Comparison of ENCODE assay signal across 19 mouse cellular contexts in the genomic region with DNA sequence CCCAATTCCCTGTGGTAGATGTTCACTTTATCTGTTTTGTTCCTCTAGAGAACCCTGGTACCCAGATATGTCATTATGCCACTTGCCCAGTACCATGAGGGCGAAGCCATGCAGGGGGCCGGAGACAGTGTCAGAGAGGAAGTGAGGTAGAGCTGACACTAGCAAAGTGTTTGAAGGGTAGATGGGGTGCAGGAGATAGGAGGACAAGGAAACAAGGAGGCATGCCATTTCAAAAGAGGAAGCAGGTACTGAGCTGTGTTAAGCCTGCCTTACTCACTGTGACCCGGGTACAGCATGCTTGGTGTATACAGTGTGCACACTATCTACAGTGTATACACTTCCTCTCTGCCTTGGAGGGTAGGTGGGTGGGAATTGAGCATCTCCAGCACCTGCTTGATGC. TPM values are rescaled to one million over a fixed set of nuclear protein-coding genes. Genes with fewer than 3 reads are reported as not detected.
DNase-seq lines count a peak whose midpoint lies in the region; ATAC-seq lines count a peak whose summit lies in the region.
"Had no signal": no experiment of that assay in that cellular context is flagged by ENCODE, and none has a peak within 500 bp of the region (broad histone marks: within the 10 kb centered on the region; RNA-seq: fewer than 3 reads in every experiment).

No protein-coding gene starts in this region.

- H3K27me3 ChIP-seq in megakaryocyte, embryonic 14.5 days (replicated peaks), result peaks cover 26% of the 10 kb centered on the region
- H3K27me3 ChIP-seq: hindbrain, embryonic 12.5 days; intestine, embryonic 15.5 days; liver, embryonic 15.5 days; neural tube, embryonic 15.5 days had no signal

- peaks cover 8% of the 10 kb centered on the region for H3K9me3 ChIP-seq in megakaryocyte, embryonic 14.5 days
- H3K9me3 ChIP-seq: intestine, embryonic 15.5 days; liver, embryonic 15.5 days; neural tube, embryonic 15.5 days had no signal

- peaks cover 4% of the 10 kb centered on the region for H3K36me3 ChIP-seq in megakaryocyte, embryonic 14.5 days (replicated peaks; ENCODE audit: low read length)
- H3K36me3 ChIP-seq: intestine, embryonic 15.5 days; liver, embryonic 15.5 days had no signal

- peak; percentile 53 for DNase-seq in layer of hippocampus, adult 9-11 months
- no peak for DNase-seq in layer of hippocampus, postnatal 25 days (ENCODE audit: extremely low spot score in 1 of 2, low spot score in 1 of 2)
- DNase-seq in A20 (ENCODE audit: low read depth, low spot score), result peak; percentile 84
- DNase-seq in kidney, postnatal 14 days, result no peak
- DNase-seq in gastrocnemius, postnatal 4 days (ENCODE audit: low spot score in 2 of 2), result no peak
- DNase-seq: adrenal gland, postnatal 25 days; cerebellum, adult 9-11 months; embryo, embryonic 11 days; gastrocnemius, adult 2 months; heart, adult 2 months; kidney, postnatal 10 days had no signal

- H3K4me1 ChIP-seq in megakaryocyte, embryonic 14.5 days, result peaks cover 19% of the 10 kb centered on the region; the same call in 1 of the 2 replicates
- H3K4me1 ChIP-seq: intestine, embryonic 15.5 days; neural tube, embryonic 15.5 days had no signal

- peak; percentile 52 for ATAC-seq in activated CD4-positive, CD25-positive, alpha-beta regulatory T cell, adult 4 months
- no peak; the same call in 1 of the 2 replicates for ATAC-seq in frontal cortex, adult (ENCODE audit: low TSS enrichment)
- ATAC-seq: forebrain, embryonic 14.5 days; intestine, embryonic 15.5 days had no signal

- H3K4me3 ChIP-seq in megakaryocyte, embryonic 14.5 days (replicated peaks), result peak overlapping the region; percentile 64
- H3K4me3 ChIP-seq: gastrocnemius, adult 2 months; heart, adult 2 months; hindbrain, embryonic 12.5 days; intestine, embryonic 15.5 days; liver, embryonic 15.5 days; neural tube, embryonic 15.5 days had no signal

RNA-seq across cellular contexts. Expression of a gene that starts 32.1 kb away (rescaled TPM):
- total RNA-seq in layer of hippocampus, postnatal 25 days (2021), result 1 to 10 TPM; 1.1 to 2.1 TPM
- not detected for polyA plus RNA-seq in activated CD4-positive, CD25-positive, alpha-beta regulatory T cell, adult 4 months (2017; shearing (Covaris generic))
- 3.4 and 9.5 TPM in 2 replicates for polyA plus RNA-seq in megakaryocyte, embryonic 14.5 days (2012; ENCODE audit: insufficient read depth, low replicate concordance)
- 10 to 100 TPM in 1 of 2 experiments, 1 to 10 TPM in 1; 9.7 to 13.9 TPM for total RNA-seq in gastrocnemius, postnatal 4 days (2021)

Comparison
In these comparisons a context has a peak if more than half of its experiments do, and no peak if none do; other contexts are left out.
1. DNase-seq: peak in layer of hippocampus, adult 9-11 months (single experiment) and A20 (single experiment); none in layer of hippocampus, postnatal 25 days (0 of 2), kidney, postnatal 14 days (single experiment) and gastrocnemius, postnatal 4 days (0 of 2).